Mouse (Mus musculus): ENCODE data around the gene H2al1h. TPM values are rescaled to one million over a fixed set of nuclear protein-coding genes. Genes with fewer than 3 reads are reported as not detected.
"Not testable (repeated sequence)": the region's sequence is repeated elsewhere in the genome, so short reads cannot be mapped to it uniquely, and the experiment has no call there.

The H2al1h gene
- polyA plus RNA-seq, 1 experiment from 2014 or later = not detected

DNA sequence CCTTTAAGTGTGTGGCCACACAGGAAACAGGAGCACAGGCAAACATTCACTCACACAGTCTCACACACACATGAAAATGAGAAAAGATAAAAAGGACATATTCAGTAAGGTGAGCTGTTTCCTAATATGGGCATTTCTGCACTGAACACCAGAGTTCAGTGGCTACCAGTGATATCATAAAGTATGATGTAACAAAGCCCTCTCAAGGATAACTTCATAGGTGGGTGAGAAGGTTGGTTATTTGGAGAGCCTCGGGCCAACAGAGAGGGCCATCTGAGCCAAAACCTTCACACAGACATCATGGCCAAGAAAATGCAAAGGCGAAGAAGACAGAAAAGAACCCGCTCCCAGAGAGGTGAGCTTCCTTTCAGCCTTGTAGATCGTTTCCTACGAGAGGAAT lies 3.1 kb downstream of the H2al1h start, which contains the start of gene H2al1i:
H2al1i (plus strand) TSS at position 301 of the 400 bp plus-strand sequence.
- H3K36me3 ChIP-seq; H3K4me1 ChIP-seq; H3K9me3 ChIP-seq; H3K4me2 ChIP-seq (replicated peaks); H3K4me3 ChIP-seq; H3K27ac ChIP-seq (replicated peaks); ATAC-seq (ENCODE audit: low FRiP score, low read depth); H3K27me3 ChIP-seq; H3K9ac ChIP-seq (replicated peaks): not testable (repeated sequence)
- 94% methylated on average over 2 of the region's 5 CpGs for WGBS

- not testable (repeated sequence) for ATAC-seq (ENCODE audit: low FRiP score, low read depth); H3K4me3 ChIP-seq; H3K27ac ChIP-seq (replicated peaks); H3K36me3 ChIP-seq; H3K9me3 ChIP-seq; H3K4me2 ChIP-seq (replicated peaks); H3K27me3 ChIP-seq; H3K4me1 ChIP-seq; H3K9ac ChIP-seq (replicated peaks)
- WGBS = 95% methylated on average over 2 of the region's 2 CpGs
Observed at GRCm38 (mm10) chrX:11327522-11327921, 6.2 kb downstream of the H2al1h start, which contains the start of gene H2al1j. TSS of gene H2al1j (plus strand) at chrX:11327822.

- H3K36me3 ChIP-seq = no peaks in the 10 kb centered on the region
- no peak overlapping the region for H3K9ac ChIP-seq (replicated peaks)
- no peak overlapping the region for H3K27ac ChIP-seq (replicated peaks)
- H3K27me3 ChIP-seq = peaks cover 3% of the 10 kb centered on the region; the same call in 1 of the 2 replicates
- no peak overlapping the region for H3K4me2 ChIP-seq (replicated peaks)
- no peaks in the 10 kb centered on the region for H3K4me1 ChIP-seq
- H3K4me3 ChIP-seq = no peak overlapping the region
- 78% methylated on average over 9 of the region's 9 CpGs for WGBS
- no peaks in the 10 kb centered on the region for H3K9me3 ChIP-seq
- ATAC-seq (ENCODE audit: low FRiP score, low read depth) = no peak
Observed at GRCm38 (mm10) chrX:11345762-11346161, 24.5 kb downstream of the H2al1h start.

GRCm38 (mm10) chrX:11346756-11347155 lies 25.5 kb downstream of the H2al1h start:
- no peak for ATAC-seq (ENCODE audit: low FRiP score, low read depth)

GRCm38 (mm10) chrX:11360823-11361222 lies 39.5 kb downstream of the H2al1h start:
- H3K4me1 ChIP-seq = no peaks in the 10 kb centered on the region
- no peak overlapping the region for H3K4me2 ChIP-seq (replicated peaks)
- ATAC-seq (ENCODE audit: low FRiP score, low read depth) = no peak
- H3K36me3 ChIP-seq = no peaks in the 10 kb centered on the region
- no peak overlapping the region for H3K9ac ChIP-seq (replicated peaks)
- 91% methylated on average over 6 of the region's 6 CpGs for WGBS
- H3K27me3 ChIP-seq = peaks cover 14% of the 10 kb centered on the region
- no peaks in the 10 kb centered on the region for H3K9me3 ChIP-seq
- no peak overlapping the region for H3K4me3 ChIP-seq
- H3K27ac ChIP-seq (replicated peaks) = no peak overlapping the region

More at GRCm38 (mm10) chrX:11346756-11347155, 25.5 kb downstream of the H2al1h start:
- 93% methylated on average over 3 of the region's 3 CpGs for WGBS
- H3K9me3 ChIP-seq = no peaks in the 10 kb centered on the region
- H3K4me1 ChIP-seq = no peaks in the 10 kb centered on the region
- peaks cover 3% of the 10 kb centered on the region; the same call in 1 of the 2 replicates for H3K27me3 ChIP-seq
- no peak overlapping the region for H3K4me2 ChIP-seq (replicated peaks)
- H3K9ac ChIP-seq (replicated peaks) = no peak overlapping the region
- no peak overlapping the region for H3K27ac ChIP-seq (replicated peaks)
- no peaks in the 10 kb centered on the region for H3K36me3 ChIP-seq
- no peak overlapping the region for H3K4me3 ChIP-seq

- no peak overlapping the region for H3K4me3 ChIP-seq
- no peak overlapping the region for H3K9ac ChIP-seq (replicated peaks)
- no peak overlapping the region for H3K27ac ChIP-seq (replicated peaks)
- no peaks in the 10 kb centered on the region for H3K36me3 ChIP-seq
- no peaks in the 10 kb centered on the region for H3K9me3 ChIP-seq
- ATAC-seq (ENCODE audit: low FRiP score, low read depth) = no peak
- H3K4me1 ChIP-seq = no peaks in the 10 kb centered on the region
- H3K4me2 ChIP-seq (replicated peaks) = no peak overlapping the region
- 94% methylated on average over 2 of the region's 2 CpGs for WGBS
- peaks cover 14% of the 10 kb centered on the region for H3K27me3 ChIP-seq
Observed at GRCm38 (mm10) chrX:11361261-11361660, 40.0 kb downstream of the H2al1h start.

GRCm38 (mm10) chrX:11363890-11364289 lies 42.6 kb downstream of the H2al1h start:
- no peaks in the 10 kb centered on the region for H3K9me3 ChIP-seq
- H3K36me3 ChIP-seq = no peaks in the 10 kb centered on the region
- no peak for ATAC-seq (ENCODE audit: low FRiP score, low read depth)
- H3K4me3 ChIP-seq = no peak overlapping the region
- 62% methylated on average over 6 of the region's 6 CpGs for WGBS
- no peak overlapping the region for H3K4me2 ChIP-seq (replicated peaks)
- no peak overlapping the region for H3K27ac ChIP-seq (replicated peaks)
- H3K9ac ChIP-seq (replicated peaks) = no peak overlapping the region
- peaks cover 14% of the 10 kb centered on the region for H3K27me3 ChIP-seq
- no peaks in the 10 kb centered on the region for H3K4me1 ChIP-seq

DNA sequence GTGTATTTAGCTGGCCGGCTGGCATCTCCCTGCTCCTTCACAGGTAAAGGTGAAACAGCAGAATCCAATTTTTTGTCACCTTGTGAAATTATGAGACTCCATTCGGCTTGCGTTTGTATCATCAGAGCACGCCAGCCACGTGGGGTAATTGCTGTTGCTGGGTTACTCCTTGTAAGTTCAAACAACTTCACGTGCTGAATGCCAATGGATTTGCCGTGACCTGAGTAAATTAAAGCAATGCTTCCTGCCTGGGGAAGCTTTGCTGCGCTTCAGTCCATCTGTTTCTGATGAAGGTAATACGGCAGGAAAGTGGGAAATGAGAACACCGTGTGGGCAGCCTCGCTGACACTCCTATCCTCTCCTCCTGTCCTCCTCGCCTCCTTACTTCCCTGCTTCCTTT lies 43.9 kb downstream of the H2al1h start:
- ATAC-seq (ENCODE audit: low FRiP score, low read depth) = no peak
- H3K4me3 ChIP-seq = no peak overlapping the region
- H3K36me3 ChIP-seq = no peaks in the 10 kb centered on the region
- no peaks in the 10 kb centered on the region for H3K9me3 ChIP-seq
- no peaks in the 10 kb centered on the region for H3K4me1 ChIP-seq
- no peak overlapping the region for H3K27ac ChIP-seq (replicated peaks)
- H3K4me2 ChIP-seq (replicated peaks) = no peak overlapping the region
- 58% methylated on average over 12 of the region's 12 CpGs for WGBS
- no peak overlapping the region for H3K9ac ChIP-seq (replicated peaks)
- H3K27me3 ChIP-seq = peaks cover 11% of the 10 kb centered on the region

Other genes with a start within 250 kb of the H2al1h start
- gene H2al1a, start 22.2 kb upstream of the H2al1h start, polyA plus RNA-seq (2016; fragmentation: Nextera tagmentation; extraction: Ambion mirVana) = not detected in 2 replicates
- gene H2al1b, start 19.1 kb upstream of the H2al1h start, polyA plus RNA-seq (2016; fragmentation: Nextera tagmentation; extraction: Ambion mirVana) = not detected in 2 replicates
- not detected in 2 replicates for gene H2al1c, start 15.8 kb upstream of the H2al1h start, polyA plus RNA-seq (2016; fragmentation: Nextera tagmentation; extraction: Ambion mirVana)
- gene H2al1d, start 12.7 kb upstream of the H2al1h start, polyA plus RNA-seq (2016; fragmentation: Nextera tagmentation; extraction: Ambion mirVana) = not detected in 2 replicates
- gene H2al1e, start 9.6 kb upstream of the H2al1h start, polyA plus RNA-seq (2016; fragmentation: Nextera tagmentation; extraction: Ambion mirVana) = not detected in 2 replicates
- gene H2al1f, start 6.3 kb upstream of the H2al1h start, polyA plus RNA-seq (2016; fragmentation: Nextera tagmentation; extraction: Ambion mirVana) = not detected in 2 replicates
- not detected in 2 replicates for gene H2al1g, start 3.2 kb upstream of the H2al1h start, polyA plus RNA-seq (2016; fragmentation: Nextera tagmentation; extraction: Ambion mirVana)
- gene H2al1i, start 3.2 kb downstream of the H2al1h start, polyA plus RNA-seq (2016; fragmentation: Nextera tagmentation; extraction: Ambion mirVana) = not detected in 2 replicates
- not detected in 2 replicates for gene H2al1j, start 6.3 kb downstream of the H2al1h start, polyA plus RNA-seq (2016; fragmentation: Nextera tagmentation; extraction: Ambion mirVana)